Mouse (Mus musculus) lung, embryonic 16.5 days (tissue): Measurements from ENCODE around the gene Clmp. TPM values are rescaled to one million over a fixed set of nuclear protein-coding genes. Genes with fewer than 3 reads are reported as not detected.

ENCODE experiments used
- ATAC-seq: fragments of 200-750 bp; cut with Nextera tagmentation; 2 replicates; pipeline ENCODE4 v1.8.0; 2017; ENCODE audit warnings: low read depth, mild to moderate bottlenecking, moderate library complexity
- H3K27ac ChIP-seq: fragments of 300-500 bp; sonication (generic); 2 replicates; pipeline ENCODE4 v1.5.1; 2014; ENCODE audit warnings: mild to moderate bottlenecking, control low read depth, low read length
- H3K27me3 ChIP-seq: fragments of 300-500 bp; sonication (generic); 2 replicates; pipeline ENCODE4 v1.6.1; 2014; ENCODE audit warnings: low read depth, low read length, mixed read lengths; ENCODE audit not compliant: control insufficient read depth, insufficient read depth
- H3K36me3 ChIP-seq: fragments of 300-500 bp; sonication (generic); 2 replicates; pipeline ENCODE4 v1.6.1; 2014; ENCODE audit warnings: low read length; ENCODE audit not compliant: control insufficient read depth, insufficient read depth
- H3K4me1 ChIP-seq: fragments of 300-500 bp; sonication (generic); replicated peaks from 2 replicates; pipeline ENCODE4 v1.6.1; 2014; ENCODE audit warnings: low read length, mixed read lengths; ENCODE audit not compliant: control insufficient read depth, insufficient read depth
- H3K4me2 ChIP-seq: fragments of 300-500 bp; sonication (generic); 2 replicates; pipeline ENCODE4 v1.6.1; 2014; ENCODE audit warnings: low read depth, low read length, control low read depth
- H3K4me3 ChIP-seq: fragments of 300-500 bp; sonication (generic); 2 replicates; pipeline ENCODE4 v1.5.1; 2014; ENCODE audit warnings: mild to moderate bottlenecking, low read length, control low read depth
- H3K9ac ChIP-seq: fragments of 300-500 bp; sonication (generic); 2 replicates; pipeline ENCODE4 v1.6.1; 2014; ENCODE audit warnings: low read length, control low read depth
- H3K9me3 ChIP-seq: fragments of 300-500 bp; sonication (generic); 2 replicates; pipeline ENCODE4 v1.6.1; 2016; ENCODE audit warnings: low read length; ENCODE audit not compliant: control insufficient read depth
- whole genome bisulfite sequencing: fragments of 180-500 bp; shearing (Covaris S2); extraction: QIAGEN DNeasy Blood & Tissue Kit; methylation state at CpG from one replicate; pipeline ENCODE4 v1.1.7; 2014; 5-methylcytosine and 5-hydroxymethylcytosine counted together
- polyA plus RNA-seq: library from polyadenylated mRNA; unstranded; fragments of >200 nt; fragmentation: Nextera tagmentation; extraction: Ambion mirVana; gene quantifications from 2 replicates; pipeline ENCODE4 v1.2.1, GENCODE M21; 2015

Gene Clmp
- polyA plus RNA-seq, 1 experiment from 2014 or later: 10.8 TPM

DNA sequence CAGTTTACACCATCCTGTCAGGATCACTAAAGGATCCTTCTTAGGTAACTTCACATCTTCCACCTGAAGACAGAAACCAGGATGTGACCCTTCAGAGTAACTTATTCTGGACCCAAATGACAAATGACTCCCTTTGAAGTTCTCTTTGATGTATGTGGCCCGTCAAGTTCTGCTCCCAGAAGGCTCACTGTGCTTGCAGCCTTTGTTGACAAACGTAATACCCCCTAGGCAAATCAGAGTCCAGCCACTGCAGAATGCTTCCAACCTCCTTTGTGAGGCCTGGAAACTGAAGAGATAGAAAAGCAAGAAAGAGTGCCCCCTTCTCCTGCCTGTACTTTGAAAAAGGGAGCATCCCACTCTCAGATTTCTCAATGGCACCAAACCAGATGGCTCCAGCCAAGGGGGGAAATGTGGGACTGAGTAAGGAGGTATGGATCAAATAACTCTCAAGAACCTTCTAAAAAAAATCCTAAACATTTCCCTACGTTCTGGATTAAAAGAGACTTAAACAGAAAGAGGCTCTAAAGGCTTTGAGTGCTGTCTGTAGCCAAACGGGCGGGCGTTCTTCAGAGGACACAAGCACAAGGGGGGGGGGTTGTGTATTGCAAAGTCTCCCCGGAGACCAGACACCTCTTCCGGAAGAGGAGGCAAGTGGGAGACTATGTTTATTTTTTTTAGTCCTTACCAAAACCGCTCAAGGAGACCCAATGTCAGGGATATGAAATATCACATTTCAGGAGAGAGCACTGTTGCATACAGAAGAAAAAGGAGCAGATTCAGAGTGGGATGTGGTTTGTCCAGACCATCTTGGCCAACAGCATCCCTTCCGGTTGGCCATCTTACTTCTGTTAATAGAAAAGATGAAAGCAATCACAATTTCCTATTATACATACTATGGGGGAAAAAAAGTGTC lies 18.9 kb downstream of the Clmp start:
- Histone ChIP-seq H3K4me3 (no peak overlapping the region), H3K27me3 (no peaks in the 10 kb centered on the region), H3K4me1 (no peaks in the 10 kb centered on the region), H3K27ac (no peak overlapping the region), H3K9me3 (no peaks in the 10 kb centered on the region), H3K4me2 (no peak overlapping the region), H3K36me3 (no peaks in the 10 kb centered on the region), H3K9ac (no peak overlapping the region)
- WGBS: 15% methylated on average over 10 of the region's 10 CpGs
- ATAC-seq: no peak

DNA sequence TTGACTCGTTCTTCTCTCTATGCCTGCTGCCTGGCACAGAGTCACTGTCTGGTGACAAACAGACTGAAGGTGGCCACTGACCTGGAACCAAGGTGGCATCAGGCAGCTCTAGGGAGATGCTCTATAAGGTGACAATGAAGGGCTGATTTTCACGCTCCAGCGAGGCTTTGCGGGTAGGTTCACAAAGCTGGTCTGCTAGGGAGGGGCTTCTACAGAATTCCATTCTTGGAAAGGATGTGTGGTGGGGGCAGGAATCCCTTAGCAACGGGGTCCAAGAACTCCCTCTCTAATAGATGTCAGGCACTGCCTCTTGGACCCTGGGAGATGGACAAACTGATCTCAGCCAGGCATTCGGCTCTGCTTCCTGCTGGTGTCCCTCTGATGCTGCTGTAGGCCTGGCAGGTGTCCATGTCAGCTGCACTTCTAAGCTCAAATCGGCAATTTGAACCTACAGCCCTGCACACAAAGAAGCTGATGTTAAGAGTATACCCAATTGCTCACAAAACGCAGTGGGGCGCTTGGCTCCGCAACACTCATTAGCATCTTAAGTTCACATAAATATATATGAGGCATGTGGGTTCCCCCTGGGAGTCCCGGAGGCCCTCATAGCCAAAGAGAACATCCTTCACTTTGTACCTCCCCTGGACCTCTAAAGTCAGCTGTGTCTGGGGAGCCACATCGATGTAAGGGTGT lies 22.8 kb downstream of the Clmp start:
- H3K27ac ChIP-seq: no peak overlapping the region
- no peak overlapping the region for H3K4me3 ChIP-seq
- H3K9me3 ChIP-seq: no peaks in the 10 kb centered on the region
- H3K36me3 ChIP-seq: no peaks in the 10 kb centered on the region
- H3K4me1 ChIP-seq: no peaks in the 10 kb centered on the region
- no peak for ATAC-seq
- H3K27me3 ChIP-seq: no peaks in the 10 kb centered on the region
- H3K4me2 ChIP-seq: no peak overlapping the region
- 66% methylated on average over 12 of the region's 12 CpGs for WGBS
- H3K9ac ChIP-seq: no peak overlapping the region

DNA sequence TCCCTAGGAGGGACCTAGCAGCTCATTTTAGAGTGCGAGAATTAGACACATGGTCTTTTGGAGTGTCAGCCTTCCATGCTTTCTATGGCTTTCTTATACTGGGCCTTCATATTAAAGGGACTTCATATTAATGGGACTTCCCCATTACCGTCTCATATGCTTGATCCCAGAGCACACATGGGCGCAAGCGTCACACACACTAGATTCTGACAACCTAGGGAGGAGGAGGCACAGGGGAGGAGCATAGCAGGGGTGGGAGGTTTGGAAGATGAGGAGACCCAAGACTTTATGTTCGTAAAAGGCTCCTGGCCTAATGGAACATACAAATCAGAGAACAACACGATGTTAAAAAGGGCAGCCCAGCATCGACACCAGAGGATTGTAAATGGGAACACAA lies 23.4 kb downstream of the Clmp start:
- Histone ChIP-seq H3K27ac (no peak overlapping the region), H3K9me3 (no peaks in the 10 kb centered on the region), H3K27me3 (no peaks in the 10 kb centered on the region), H3K4me3 (no peak overlapping the region), H3K4me1 (no peaks in the 10 kb centered on the region), H3K9ac (no peak overlapping the region), H3K36me3 (no peaks in the 10 kb centered on the region), H3K4me2 (no peak overlapping the region)
- 73% methylated on average over 7 of the region's 7 CpGs for WGBS
- ATAC-seq: no peak

GRCm38 (mm10) chr9:40709587-40709986 lies 23.8 kb downstream of the Clmp start:
- H3K36me3 ChIP-seq: no peaks in the 10 kb centered on the region
- H3K4me3 ChIP-seq: no peak overlapping the region
- H3K4me2 ChIP-seq: no peak overlapping the region
- H3K27ac ChIP-seq: no peak overlapping the region
- H3K9me3 ChIP-seq: no peaks in the 10 kb centered on the region
- H3K27me3 ChIP-seq: no peaks in the 10 kb centered on the region
- no peak overlapping the region for H3K9ac ChIP-seq
- ATAC-seq: peak; percentile 31; the same call in 1 of the 2 replicates
- 37% methylated on average over 3 of the region's 3 CpGs for WGBS
- no peaks in the 10 kb centered on the region for H3K4me1 ChIP-seq

DNA sequence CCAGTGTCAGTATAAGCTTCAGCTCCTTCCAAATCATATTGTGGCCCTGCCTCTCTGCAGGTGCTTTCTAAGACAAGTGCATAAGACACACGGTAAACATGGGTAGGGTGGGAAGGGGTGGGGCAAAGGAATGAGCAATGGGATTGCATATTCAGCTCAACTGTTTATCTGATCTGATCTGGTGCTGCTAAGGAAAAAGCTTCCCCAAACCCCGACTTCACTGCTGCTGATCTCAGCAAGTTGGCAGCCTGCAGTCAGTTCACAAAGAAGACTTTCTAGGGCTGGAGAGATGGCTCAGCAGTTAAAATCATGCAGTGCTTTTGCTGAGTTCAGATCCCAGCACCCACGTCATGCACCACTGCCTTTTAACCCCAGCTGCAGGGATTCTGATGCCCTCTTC lies 24.2 kb downstream of the Clmp start:
- Histone ChIP-seq H3K4me3 (no peak overlapping the region), H3K27ac (no peak overlapping the region), H3K36me3 (no peaks in the 10 kb centered on the region), H3K4me1 (no peaks in the 10 kb centered on the region), H3K4me2 (no peak overlapping the region), H3K9ac (no peak overlapping the region), H3K9me3 (no peaks in the 10 kb centered on the region), H3K27me3 (no peaks in the 10 kb centered on the region)
- 31% methylated on average over 3 of the region's 3 CpGs for WGBS
- ATAC-seq: no peak

DNA sequence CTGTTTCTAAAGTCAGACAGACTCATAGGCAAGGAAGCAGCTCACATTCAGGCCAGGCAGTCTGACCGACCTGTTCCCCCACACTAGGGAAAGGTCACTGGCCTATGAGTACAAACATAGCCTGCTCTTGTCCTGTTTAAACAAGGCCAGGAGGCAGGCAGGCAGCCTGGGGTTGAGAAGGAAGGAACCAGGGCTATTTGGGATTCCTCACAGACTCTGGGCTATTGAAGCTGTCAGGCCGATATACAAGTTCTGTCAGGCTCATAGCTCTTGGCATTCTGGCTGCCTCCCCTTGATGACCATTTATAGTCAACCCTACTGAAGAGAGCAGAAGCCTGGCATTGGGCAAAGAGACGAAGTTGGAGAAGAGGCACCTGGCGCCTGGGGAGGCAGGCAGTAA lies 25.9 kb downstream of the Clmp start:
- H3K27ac ChIP-seq: no peak overlapping the region

DNA sequence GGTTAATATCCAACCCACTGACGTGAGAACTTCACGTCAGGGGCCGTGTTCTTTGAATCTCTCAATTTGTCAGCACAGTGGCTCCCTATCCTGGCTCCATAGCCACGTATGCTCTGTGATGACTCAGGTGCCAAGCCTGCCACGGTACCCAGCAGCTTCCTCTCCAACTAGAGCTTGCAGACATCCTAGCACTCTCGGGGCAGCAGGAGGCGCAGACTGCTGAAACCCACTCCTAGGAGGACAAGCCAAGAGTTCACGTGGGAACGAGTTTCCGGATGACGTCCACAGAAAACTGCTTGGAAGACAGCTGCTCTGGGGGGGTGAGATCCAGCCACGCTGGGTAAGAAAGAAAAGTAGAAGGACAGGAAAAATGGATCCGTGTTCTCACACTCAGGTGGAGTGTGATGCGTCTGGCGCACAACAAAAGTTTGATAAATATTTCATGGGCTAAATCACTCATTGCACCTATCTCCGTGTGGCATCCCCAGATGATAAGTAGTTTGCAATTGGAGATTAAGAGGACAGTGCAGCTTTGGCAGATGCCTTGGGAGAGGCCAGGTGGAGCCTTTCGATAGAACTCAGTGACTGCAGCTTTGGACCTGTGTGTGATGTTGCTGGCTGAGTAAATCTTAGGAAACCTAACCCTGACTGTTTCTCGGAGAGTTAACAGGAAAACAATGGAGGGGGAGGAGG lies 31.6 kb downstream of the Clmp start:
- H3K36me3 ChIP-seq: no peaks in the 10 kb centered on the region
- peak; percentile 38; the same call in 1 of the 2 replicates for ATAC-seq
- H3K27me3 ChIP-seq: no peaks in the 10 kb centered on the region
- no peaks in the 10 kb centered on the region for H3K9me3 ChIP-seq
- H3K4me1 ChIP-seq: peaks cover 5% of the 10 kb centered on the region
- no peak overlapping the region for H3K9ac ChIP-seq
- H3K27ac ChIP-seq: no peak overlapping the region
- 46% methylated on average over 18 of the region's 18 CpGs for WGBS
- H3K4me2 ChIP-seq: no peak overlapping the region
- H3K4me3 ChIP-seq: no peak overlapping the region

More for the DNA sequence above, 25.9 kb downstream of the Clmp start:
- H3K4me2 ChIP-seq: no peak overlapping the region
- H3K36me3 ChIP-seq: no peaks in the 10 kb centered on the region
- H3K27me3 ChIP-seq: no peaks in the 10 kb centered on the region
- H3K9me3 ChIP-seq: no peaks in the 10 kb centered on the region
- ATAC-seq: no peak
- H3K4me1 ChIP-seq: no peaks in the 10 kb centered on the region
- H3K4me3 ChIP-seq: no peak overlapping the region
- no peak overlapping the region for H3K9ac ChIP-seq
- WGBS: 55% methylated on average over 4 of the region's 4 CpGs

GRCm38 (mm10) chr9:40717875-40718185 lies 32.1 kb downstream of the Clmp start:
- Histone ChIP-seq H3K9ac (no peak overlapping the region), H3K27ac (no peak overlapping the region), H3K4me1 (peaks cover 5% of the 10 kb centered on the region), H3K36me3 (no peaks in the 10 kb centered on the region), H3K4me2 (no peak overlapping the region), H3K27me3 (no peaks in the 10 kb centered on the region), H3K9me3 (no peaks in the 10 kb centered on the region), H3K4me3 (no peak overlapping the region)
- WGBS: 25% methylated on average over 7 of the region's 7 CpGs
- no peak for ATAC-seq

GRCm38 (mm10) chr9:40720881-40721280 lies 35.1 kb downstream of the Clmp start:
- no peaks in the 10 kb centered on the region for H3K9me3 ChIP-seq
- H3K27me3 ChIP-seq: no peaks in the 10 kb centered on the region
- peaks cover 10% of the 10 kb centered on the region for H3K4me1 ChIP-seq
- H3K4me3 ChIP-seq: no peak overlapping the region
- 49% methylated on average over 7 of the region's 7 CpGs for WGBS
- no peak for ATAC-seq
- H3K9ac ChIP-seq: no peak overlapping the region
- H3K27ac ChIP-seq: no peak overlapping the region
- H3K36me3 ChIP-seq: no peaks in the 10 kb centered on the region
- H3K4me2 ChIP-seq: no peak overlapping the region
